In the genomic region with DNA sequence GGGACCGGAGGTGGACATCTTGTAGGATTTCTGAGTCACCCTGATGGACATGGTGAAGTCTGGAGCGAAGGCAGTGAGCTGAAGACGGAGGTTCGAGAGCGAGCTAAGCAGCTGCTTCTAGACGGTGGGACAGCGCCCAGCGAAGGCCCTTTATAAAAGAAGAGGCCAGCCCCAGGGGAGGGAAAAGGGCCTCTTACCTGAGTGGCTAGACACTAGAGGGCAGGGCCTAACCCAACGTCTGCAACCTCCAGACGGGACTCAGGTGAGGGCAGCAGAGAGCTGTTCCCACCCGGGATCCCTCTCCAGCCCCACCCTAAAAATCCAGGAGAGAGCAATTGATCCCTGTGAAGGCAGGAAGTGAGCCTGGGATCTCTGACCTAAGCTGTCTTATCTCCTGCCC, we compare ENCODE assay signal across 8 mouse cellular contexts. TPM values are rescaled to one million over a fixed set of nuclear protein-coding genes. Genes with fewer than 3 reads are reported as not detected.
DNase-seq lines count a peak whose midpoint lies in the region; ATAC-seq lines count a peak whose summit lies in the region.

A gene (minus strand): TSS at position 294 of the 400 bp plus-strand sequence.

- H3K36me3 ChIP-seq in heart, embryonic 14.5 days (ENCODE audit: control insufficient read depth, insufficient read depth, low read length): no peaks in the 10 kb centered on the region
- no peaks in the 10 kb centered on the region for H3K36me3 ChIP-seq in hindbrain, embryonic 13.5 days
- no peaks in the 10 kb centered on the region for H3K36me3 ChIP-seq in limb, embryonic 15.5 days
- H3K36me3 ChIP-seq in neural tube, embryonic 12.5 days: no peaks in the 10 kb centered on the region

- no peak for ATAC-seq in heart, embryonic 14.5 days (ENCODE audit: insufficient number of reproducible peaks, insufficient read depth, low FRiP score, low read depth)
- ATAC-seq in hindbrain, embryonic 13.5 days (ENCODE audit: low FRiP score): no peak
- no peak for ATAC-seq in limb, embryonic 15.5 days (ENCODE audit: insufficient number of reproducible peaks, low FRiP score, low TSS enrichment, low read depth)
- ATAC-seq in neural tube, embryonic 12.5 days (ENCODE audit: low FRiP score, low read depth): no peak

- DNase-seq in heart, adult 11 months: no peak
- DNase-seq in layer of hippocampus, adult 18-20 months (ENCODE audit: low spot score in 2 of 2): no peak
- no peak for DNase-seq in gastrocnemius, postnatal 14 days
- DNase-seq in frontal cortex, postnatal 10 days (ENCODE audit: low spot score in 2 of 2): no peak

- no peak within 1 kb of the TSS for H3K27ac ChIP-seq in heart, embryonic 14.5 days (replicated peaks in 1 of 2; ENCODE audit: control insufficient read depth in 1 of 2, insufficient read depth in 1 of 2, low read depth in 2 of 2, low read length in 2 of 2)
- H3K27ac ChIP-seq in hindbrain, embryonic 13.5 days: no peak within 1 kb of the TSS
- no peak within 1 kb of the TSS for H3K27ac ChIP-seq in limb, embryonic 15.5 days
- no peak within 1 kb of the TSS for H3K27ac ChIP-seq in neural tube, embryonic 12.5 days

- H3K4me1 ChIP-seq in heart, embryonic 14.5 days (ENCODE audit: control insufficient read depth in 2 of 2, insufficient read depth in 2 of 2, low read length in 2 of 2): peaks cover 3 to 7% of the 10 kb centered on the region in 2 experiments; a peak in 2 of 4 replicates
- H3K4me1 ChIP-seq in hindbrain, embryonic 13.5 days (replicated peaks): peaks cover 43% of the 10 kb centered on the region
- peaks cover 35% of the 10 kb centered on the region for H3K4me1 ChIP-seq in limb, embryonic 15.5 days
- peaks cover 21% of the 10 kb centered on the region for H3K4me1 ChIP-seq in neural tube, embryonic 12.5 days

- H3K9ac ChIP-seq in heart, embryonic 14.5 days (ENCODE audit: low read length): peak within 1 kb of the TSS; percentile 64
- H3K9ac ChIP-seq in hindbrain, embryonic 13.5 days: no peak within 1 kb of the TSS
- no peak within 1 kb of the TSS for H3K9ac ChIP-seq in limb, embryonic 15.5 days
- no peak within 1 kb of the TSS for H3K9ac ChIP-seq in neural tube, embryonic 12.5 days

- 16% methylated on average over 10 of the region's 11 CpGs for whole genome bisulfite sequencing in heart, embryonic 14.5 days
- WGBS in hindbrain, embryonic 13.5 days: 17% methylated on average over 11 of the region's 11 CpGs
- 34% methylated on average over 11 of the region's 11 CpGs for WGBS in limb, embryonic 15.5 days
- WGBS in neural tube, embryonic 12.5 days: 20% methylated on average over 11 of the region's 11 CpGs

- peak within 1 kb of the TSS; percentile 69 for H3K4me2 ChIP-seq in heart, embryonic 14.5 days (ENCODE audit: low read length)
- H3K4me2 ChIP-seq in hindbrain, embryonic 13.5 days: peak within 1 kb of the TSS; percentile 49
- H3K4me2 ChIP-seq in limb, embryonic 15.5 days: peak within 1 kb of the TSS; percentile 58
- H3K4me2 ChIP-seq in neural tube, embryonic 12.5 days (replicated peaks): peak within 1 kb of the TSS; percentile 56

- intact Hi-C loops in gastrocnemius, postnatal 14 days (cut with DNase I; ENCODE audit: low total_unique reads): no loop called here

- peak within 1 kb of the TSS; percentile 39 to 47 for H3K4me3 ChIP-seq in heart, embryonic 14.5 days (ENCODE audit: control insufficient read depth in 1 of 2, insufficient read depth in 1 of 2, low read depth in 1 of 2, low read length in 2 of 2)
- H3K4me3 ChIP-seq in hindbrain, embryonic 13.5 days: peak within 1 kb of the TSS; percentile 23
- peak within 1 kb of the TSS; percentile 34 for H3K4me3 ChIP-seq in limb, embryonic 15.5 days
- H3K4me3 ChIP-seq in neural tube, embryonic 12.5 days: 0 out of 2 replicates have a peak within 1 kb of the TSS, but pooled peaks have one; percentile 23

- no peaks in the 10 kb centered on the region for H3K9me3 ChIP-seq in heart, embryonic 14.5 days (ENCODE audit: control insufficient read depth, low read length)
- H3K9me3 ChIP-seq in hindbrain, embryonic 13.5 days: no peaks in the 10 kb centered on the region
- H3K9me3 ChIP-seq in limb, embryonic 15.5 days: no peaks in the 10 kb centered on the region
- no peaks in the 10 kb centered on the region for H3K9me3 ChIP-seq in neural tube, embryonic 12.5 days

- H3K27me3 ChIP-seq in heart, embryonic 14.5 days (ENCODE audit: control insufficient read depth, insufficient read depth, low read length): peaks cover 26% of the 10 kb centered on the region; the same call in 1 of the 2 replicates
- H3K27me3 ChIP-seq in hindbrain, embryonic 13.5 days: peaks cover 66% of the 10 kb centered on the region
- peaks cover 56% of the 10 kb centered on the region for H3K27me3 ChIP-seq in limb, embryonic 15.5 days
- H3K27me3 ChIP-seq in neural tube, embryonic 12.5 days (replicated peaks): peaks cover 53% of the 10 kb centered on the region

RNA-seq across cellular contexts. Expression of the gene that starts here (rescaled TPM):
- polyA plus RNA-seq in heart, embryonic 14.5 days (2014; fragmentation: Nextera tagmentation; extraction: Ambion mirVana): 8.6 and 11.9 TPM in 2 replicates
- polyA plus RNA-seq in hindbrain, embryonic 13.5 days (2015; fragmentation: Nextera tagmentation; extraction: Ambion mirVana): 4.0 and 6.2 TPM in 2 replicates
- 70.8 and 75.5 TPM in 2 replicates for polyA plus RNA-seq in limb, embryonic 15.5 days (2015; fragmentation: Nextera tagmentation; extraction: Ambion mirVana)
- 5.4 and 6.8 TPM in 2 replicates for polyA plus RNA-seq in neural tube, embryonic 12.5 days (2016; fragmentation: Nextera tagmentation; extraction: Ambion mirVana)
- not detected for total RNA-seq in layer of hippocampus, adult 18-20 months (2021)
- total RNA-seq in gastrocnemius, postnatal 14 days (2021): under 1 TPM; 0.49 to 0.92 TPM
